Mouse (Mus musculus) neural tube, postnatal 0 days (tissue): ENCODE results near the gene Lbhd1. TPM values are rescaled to one million over a fixed set of nuclear protein-coding genes. Genes with fewer than 3 reads are reported as not detected.

Experiments
- microRNA-seq: library from miRNA; unstranded; fragments of <30 nt; microRNA quantifications from one replicate; pipeline ENCODE4, GENCODE M21; 2016
- polyA plus RNA-seq: library from polyadenylated mRNA; unstranded; fragments of >200 nt; fragmentation: Nextera tagmentation; extraction: Ambion mirVana; gene quantifications from 2 replicates; pipeline ENCODE4 v1.2.1, GENCODE M21; 2015

Gene Lbhd1
- polyA plus RNA-seq, 1 experiment from 2014 or later, result 26.1 TPM

Small RNA genes within 50 kb of the gene (microRNA-seq; reads per million reads assigned to microRNA genes)
- not detected for gene Mir5136

Other genes starting within 250 kb of the Lbhd1 start
- gene Chrm1, start 219.9 kb upstream of the Lbhd1 start, polyA plus RNA-seq, result 0.71 and 0.81 TPM in 2 replicates
- gene Slc3a2, start 160.4 kb upstream of the Lbhd1 start, polyA plus RNA-seq, result 178 and 184 TPM in 2 replicates
- gene Wdr74, start 147.9 kb upstream of the Lbhd1 start, polyA plus RNA-seq, result 76.3 and 80.4 TPM in 2 replicates
- 0.85 and 2.0 TPM in 2 replicates for gene 1700092M07Rik, start 143.0 kb upstream of the Lbhd1 start, polyA plus RNA-seq
- 86.2 and 95.5 TPM in 2 replicates for gene Stx5a, start 142.3 kb upstream of the Lbhd1 start, polyA plus RNA-seq
- gene Nxf1, start 126.7 kb upstream of the Lbhd1 start, polyA plus RNA-seq, result 63.2 and 80.5 TPM in 2 replicates
- 257 and 285 TPM in 2 replicates for gene Tmem223, start 112.7 kb upstream of the Lbhd1 start, polyA plus RNA-seq
- gene Tmem179b, start 109.3 kb upstream of the Lbhd1 start, polyA plus RNA-seq, result 31.8 and 35.1 TPM in 2 replicates
- 23.3 and 25.3 TPM in 2 replicates for gene Taf6l, start 97.3 kb upstream of the Lbhd1 start, polyA plus RNA-seq
- gene Polr2g, start 85.2 kb upstream of the Lbhd1 start, polyA plus RNA-seq, result 167 and 188 TPM in 2 replicates
- 5.0 and 5.5 TPM in 2 replicates for gene Zbtb3, start 81.2 kb upstream of the Lbhd1 start, polyA plus RNA-seq
- gene Ttc9c, start 64.4 kb upstream of the Lbhd1 start, polyA plus RNA-seq, result 45.1 and 45.3 TPM in 2 replicates
- gene Hnrnpul2, start 63.7 kb upstream of the Lbhd1 start, polyA plus RNA-seq, result 6.9 and 7.5 TPM in 2 replicates
- gene AC129217.1, start 54.0 kb upstream of the Lbhd1 start, polyA plus RNA-seq, result not detected in 2 replicates
- 124 and 129 TPM in 2 replicates for gene Bscl2, start 46.3 kb upstream of the Lbhd1 start, polyA plus RNA-seq
- gene Gng3, start 44.5 kb upstream of the Lbhd1 start, polyA plus RNA-seq, result 623 and 651 TPM in 2 replicates
- gene Lrrn4cl, start 33.0 kb upstream of the Lbhd1 start, polyA plus RNA-seq, result 1.4 and 2.2 TPM in 2 replicates
- 150 and 155 TPM in 2 replicates for gene Ubxn1, start 12.2 kb upstream of the Lbhd1 start, polyA plus RNA-seq
- 70.9 and 75.2 TPM in 2 replicates for gene Uqcc3, start 2.8 kb upstream of the Lbhd1 start, polyA plus RNA-seq
- gene Gm49403, start 198 bp downstream of the Lbhd1 start, polyA plus RNA-seq, result not detected in 2 replicates
- gene 1810009A15Rik, start 5.1 kb downstream of the Lbhd1 start, polyA plus RNA-seq, result 43.2 and 44.0 TPM in 2 replicates
- 0.21 TPM in 1 of 2 replicates, not detected in the other for gene Gm49416, start 5.2 kb downstream of the Lbhd1 start, polyA plus RNA-seq
- gene Ints5, start 9.3 kb downstream of the Lbhd1 start, polyA plus RNA-seq, result 21.7 and 23.3 TPM in 2 replicates
- 47.1 and 53.9 TPM in 2 replicates for gene Ganab, start 14.3 kb downstream of the Lbhd1 start, polyA plus RNA-seq
- gene B3gat3, start 36.6 kb downstream of the Lbhd1 start, polyA plus RNA-seq, result 83.2 and 86.3 TPM in 2 replicates
- gene Rom1, start 45.6 kb downstream of the Lbhd1 start, polyA plus RNA-seq, result 5.2 and 5.4 TPM in 2 replicates
- 14.3 and 15.3 TPM in 2 replicates for gene Eml3, start 45.8 kb downstream of the Lbhd1 start, polyA plus RNA-seq
- gene Mta2, start 58.1 kb downstream of the Lbhd1 start, polyA plus RNA-seq, result 58.6 and 60.1 TPM in 2 replicates
- gene Tut1, start 70.1 kb downstream of the Lbhd1 start, polyA plus RNA-seq, result 15.0 and 18.8 TPM in 2 replicates
- gene Eef1g, start 83.3 kb downstream of the Lbhd1 start, polyA plus RNA-seq, result 250 and 257 TPM in 2 replicates
- 9.2 and 15.0 TPM in 2 replicates for gene Ahnak, start 105.6 kb downstream of the Lbhd1 start, polyA plus RNA-seq
- gene Scgb1a1, start 204.2 kb downstream of the Lbhd1 start, polyA plus RNA-seq, result not detected in 2 replicates